Mouse (Mus musculus) heart, embryonic 10.5 days (tissue): Measurements from ENCODE around the gene Adk. TPM values are rescaled to one million over a fixed set of nuclear protein-coding genes. Genes with fewer than 3 reads are reported as not detected.

Source experiments
- DNase-seq: peaks from one replicate; pipeline ENCODE4 v3.0.0-alpha.2; 2017; ENCODE audit warnings: low spot score
- H3K27ac ChIP-seq: fragments of 300-500 bp; sonication (generic); 2 replicates; pipeline ENCODE4 v1.5.1; 2016; ENCODE audit warnings: mild to moderate bottlenecking
- H3K27me3 ChIP-seq: fragments of 300-500 bp; sonication (generic); 2 replicates; pipeline ENCODE4 v1.6.1; 2016; ENCODE audit warnings: mild to moderate bottlenecking; ENCODE audit not compliant: poor library complexity, insufficient read depth, severe bottlenecking
- H3K36me3 ChIP-seq: fragments of 300-500 bp; sonication (generic); 2 replicates; pipeline ENCODE4 v1.6.1; 2016; ENCODE audit warnings: mild to moderate bottlenecking, moderate library complexity
- H3K4me1 ChIP-seq: fragments of 300-500 bp; sonication (generic); 2 replicates; pipeline ENCODE4 v1.6.1; 2016; ENCODE audit warnings: mild to moderate bottlenecking
- H3K4me3 ChIP-seq: fragments of 300-500 bp; sonication (generic); 2 replicates; pipeline ENCODE4 v1.5.1; 2016; ENCODE audit warnings: mild to moderate bottlenecking, moderate library complexity
- H3K9me3 ChIP-seq: fragments of 300-500 bp; sonication (generic); 2 replicates; pipeline ENCODE4 v1.6.1; 2016; ENCODE audit warnings: mild to moderate bottlenecking, moderate library complexity
- WGBS: fragments of 180-500 bp; shearing (Covaris S2); methylation state at CpG from one replicate; pipeline ENCODE4 v1.1.7; 2016; 5-methylcytosine and 5-hydroxymethylcytosine counted together
- polyA plus RNA-seq: library from polyadenylated mRNA; unstranded; fragments of >200 nt; fragmentation: Nextera tagmentation; extraction: Ambion mirVana; gene quantifications from 2 replicates; pipeline ENCODE4 v1.2.1, GENCODE M21; 2016

Adk gene
- polyA plus RNA-seq, 1 experiment from 2014 or later, result 275 TPM

DNA sequence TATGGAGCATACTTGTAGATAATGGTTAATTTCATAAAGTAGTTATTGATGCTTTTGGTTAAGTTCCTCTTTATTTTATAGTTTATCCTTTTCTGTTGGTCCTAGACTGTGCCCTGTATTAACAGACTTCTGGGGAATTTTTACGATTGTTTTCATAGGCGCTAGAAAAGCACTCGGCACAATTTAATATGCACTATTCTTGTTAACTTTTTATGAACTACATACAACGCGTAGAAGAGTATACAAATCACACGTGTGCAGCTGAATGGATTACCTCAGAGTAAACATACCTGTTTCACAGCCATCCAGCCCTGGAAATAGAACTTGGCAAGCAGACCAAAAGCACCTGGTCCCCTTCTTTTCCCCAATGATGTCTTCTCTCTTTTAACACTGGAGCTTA lies 99.7 kb downstream of the Adk start:
- Histone ChIP-seq H3K9me3 (no peaks in the 10 kb centered on the region), H3K36me3 (no peaks in the 10 kb centered on the region), H3K27ac (no peak overlapping the region), H3K27me3 (no peaks in the 10 kb centered on the region), H3K4me3 (no peak overlapping the region), H3K4me1 (peaks cover 3% of the 10 kb centered on the region; the same call in 1 of the 2 replicates)
- WGBS, result 95% methylated on average over 6 of the region's 6 CpGs
- no peak for DNase-seq

DNA sequence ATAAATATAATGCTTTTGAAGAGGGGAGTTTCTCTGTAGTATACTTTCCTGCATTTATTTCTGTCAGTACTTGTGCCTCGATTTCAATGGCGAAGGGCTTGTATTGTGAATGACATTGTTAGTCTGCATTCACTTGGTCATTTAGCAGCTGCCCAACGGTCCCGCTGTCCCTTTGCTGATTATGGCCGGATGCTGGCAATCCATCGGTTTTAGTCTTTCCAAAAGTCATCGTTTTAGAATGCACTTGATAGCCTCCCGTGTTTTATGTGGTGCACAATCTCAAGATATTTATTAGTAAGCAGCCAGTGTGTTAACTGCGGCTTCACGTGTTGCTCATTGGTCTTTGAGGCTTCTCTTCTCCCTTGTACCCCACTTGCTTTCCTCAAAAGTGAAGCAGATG lies 113.3 kb downstream of the Adk start:
- 87% methylated on average over 10 of the region's 10 CpGs for WGBS
- no peaks in the 10 kb centered on the region for H3K36me3 ChIP-seq
- no peak overlapping the region for H3K4me3 ChIP-seq
- no peaks in the 10 kb centered on the region for H3K4me1 ChIP-seq
- H3K27ac ChIP-seq, result no peak overlapping the region
- no peaks in the 10 kb centered on the region for H3K9me3 ChIP-seq
- no peak for DNase-seq
- no peaks in the 10 kb centered on the region for H3K27me3 ChIP-seq

DNA sequence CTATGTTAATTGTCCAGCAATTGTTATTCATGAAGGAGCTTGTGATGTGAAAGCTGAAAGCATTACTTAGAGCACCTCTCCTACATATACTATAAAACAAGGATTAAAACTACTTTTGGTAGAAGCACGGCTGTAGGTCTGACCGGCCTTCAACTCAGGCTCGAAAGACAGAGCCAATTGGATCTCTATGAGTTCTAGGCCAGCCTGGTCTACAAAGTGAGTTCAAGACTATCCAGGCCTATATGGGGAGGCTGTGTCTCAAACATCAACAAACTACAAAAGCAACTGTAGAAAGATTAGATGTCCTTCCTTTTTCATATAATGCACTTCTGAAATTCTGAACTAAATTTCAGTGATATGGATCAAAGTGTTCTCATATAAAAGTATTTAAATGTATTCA lies 113.7 kb downstream of the Adk start:
- Histone ChIP-seq H3K4me3 (no peak overlapping the region), H3K36me3 (no peaks in the 10 kb centered on the region), H3K27me3 (no peaks in the 10 kb centered on the region), H3K27ac (no peak overlapping the region), H3K4me1 (no peaks in the 10 kb centered on the region), H3K9me3 (no peaks in the 10 kb centered on the region)
- no peak for DNase-seq
- WGBS, result 95% methylated on average over 3 of the region's 3 CpGs

DNA sequence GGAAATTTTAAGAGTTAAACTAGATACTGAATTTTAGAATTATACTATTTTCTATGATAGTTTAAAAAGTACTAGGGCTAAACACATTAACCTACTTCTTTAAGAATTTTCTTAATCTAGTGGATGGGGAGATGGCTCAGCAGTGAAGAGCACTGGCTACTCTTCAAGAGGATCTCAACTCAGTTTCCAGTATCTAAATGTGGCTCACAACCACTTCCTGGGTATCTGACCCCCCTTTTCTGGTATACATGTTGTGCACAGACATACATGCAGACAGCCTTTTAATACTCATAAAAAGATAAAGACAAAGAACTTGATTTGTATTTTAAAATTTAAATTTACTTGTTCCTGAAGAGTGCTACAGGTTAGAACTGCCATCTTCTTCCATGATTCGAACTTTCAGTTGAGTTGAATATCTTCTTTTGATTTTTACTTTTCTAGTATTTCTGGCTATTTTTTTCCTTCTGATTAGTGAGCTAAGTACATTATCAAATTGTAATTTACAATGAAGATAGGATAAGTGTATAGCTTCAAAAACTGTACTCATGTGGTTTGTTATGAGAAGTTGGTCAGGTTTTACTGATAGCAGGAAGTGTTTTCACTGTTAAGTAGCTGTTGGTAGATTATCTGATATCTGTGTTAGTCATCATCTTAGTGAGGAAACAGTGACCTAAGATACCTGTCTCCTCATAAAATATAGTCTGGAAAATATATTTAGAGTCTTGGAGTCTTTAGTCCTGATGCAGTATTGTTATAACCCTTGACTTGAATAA lies 121.8 kb downstream of the Adk start:
- DNase-seq, result no peak
- H3K27me3 ChIP-seq, result no peaks in the 10 kb centered on the region
- H3K27ac ChIP-seq, result no peak overlapping the region
- peaks cover 9% of the 10 kb centered on the region; the same call in 1 of the 2 replicates for H3K4me1 ChIP-seq
- 89% methylated on average over 1 of the region's 1 CpGs for WGBS
- H3K36me3 ChIP-seq, result no peaks in the 10 kb centered on the region; the same call in 1 of the 2 replicates
- H3K4me3 ChIP-seq, result no peak overlapping the region
- H3K9me3 ChIP-seq, result no peaks in the 10 kb centered on the region

DNA sequence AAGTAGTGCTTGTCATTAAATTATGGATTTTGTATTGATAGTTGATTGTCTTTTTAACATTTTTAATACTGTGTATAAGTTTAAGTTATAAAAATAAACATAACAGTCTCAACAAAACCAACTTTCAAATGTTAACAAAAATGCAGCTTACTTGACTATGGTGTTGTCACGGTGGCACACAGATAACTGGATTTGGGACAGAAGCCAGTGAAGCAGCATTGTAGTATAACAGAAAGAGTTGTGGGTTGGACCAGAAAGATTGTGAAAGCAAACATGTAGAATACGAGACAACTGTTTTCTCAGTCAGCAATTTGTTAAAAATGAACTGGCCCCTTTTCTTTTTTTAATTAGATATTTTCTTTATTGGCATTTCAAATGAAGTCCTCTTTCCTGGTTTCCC lies 122.4 kb downstream of the Adk start:
- Histone ChIP-seq H3K27ac (no peak overlapping the region), H3K27me3 (no peaks in the 10 kb centered on the region), H3K4me1 (peaks cover 9% of the 10 kb centered on the region; the same call in 1 of the 2 replicates), H3K9me3 (no peaks in the 10 kb centered on the region), H3K4me3 (no peak overlapping the region), H3K36me3 (no peaks in the 10 kb centered on the region; the same call in 1 of the 2 replicates)
- no peak for DNase-seq
- 94% methylated on average over 2 of the region's 2 CpGs for WGBS

DNA sequence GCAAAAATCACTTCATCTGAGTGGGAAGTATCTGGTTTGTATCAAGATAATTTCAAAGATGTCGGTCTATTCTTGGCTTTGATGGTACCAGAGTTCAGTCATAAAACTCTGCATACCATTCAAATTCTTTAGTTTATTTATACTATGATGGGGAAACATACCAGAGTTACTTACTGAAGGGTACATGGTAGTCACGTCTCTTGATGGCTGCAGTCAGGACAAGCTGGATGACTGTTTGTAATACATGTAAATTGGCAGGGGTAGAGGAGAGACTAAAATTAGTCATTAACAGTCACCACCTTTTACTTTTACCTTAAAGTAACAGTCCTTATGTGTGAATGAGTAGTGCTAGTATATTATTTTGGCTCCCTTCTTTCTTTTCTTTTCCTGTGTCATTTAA lies 125.4 kb downstream of the Adk start:
- no peaks in the 10 kb centered on the region for H3K27me3 ChIP-seq
- no peak overlapping the region for H3K27ac ChIP-seq
- WGBS, result 35% methylated on average over 2 of the region's 2 CpGs
- no peaks in the 10 kb centered on the region for H3K9me3 ChIP-seq
- DNase-seq, result no peak
- no peaks in the 10 kb centered on the region for H3K36me3 ChIP-seq
- peaks cover 14% of the 10 kb centered on the region for H3K4me1 ChIP-seq
- no peak overlapping the region for H3K4me3 ChIP-seq

DNA sequence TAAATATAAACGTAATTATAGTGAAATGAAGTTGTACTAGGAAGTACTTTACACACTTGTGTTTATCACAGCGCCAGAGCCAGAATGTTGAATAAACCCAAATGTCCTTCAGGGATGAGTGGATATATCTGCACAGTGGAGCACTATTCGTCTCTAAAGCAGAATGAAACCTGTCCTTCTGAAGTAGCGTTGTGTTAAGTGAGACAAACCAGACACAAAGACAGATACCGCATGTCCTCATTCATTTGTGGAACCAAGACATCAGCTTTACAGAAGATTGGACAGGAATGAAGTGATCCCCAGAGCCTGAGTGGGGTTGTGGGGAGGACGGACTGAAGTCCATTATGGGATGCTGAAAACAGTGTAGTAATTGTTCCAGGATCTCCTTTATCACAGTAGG lies 126.0 kb downstream of the Adk start:
- H3K27me3 ChIP-seq, result no peaks in the 10 kb centered on the region
- H3K27ac ChIP-seq, result peak overlapping the region; percentile 29; the same call in 1 of the 2 replicates
- no peaks in the 10 kb centered on the region for H3K9me3 ChIP-seq
- WGBS, result 40% methylated on average over 6 of the region's 6 CpGs
- DNase-seq, result no peak
- H3K36me3 ChIP-seq, result no peaks in the 10 kb centered on the region
- peaks cover 18% of the 10 kb centered on the region for H3K4me1 ChIP-seq
- H3K4me3 ChIP-seq, result no peak overlapping the region

DNA sequence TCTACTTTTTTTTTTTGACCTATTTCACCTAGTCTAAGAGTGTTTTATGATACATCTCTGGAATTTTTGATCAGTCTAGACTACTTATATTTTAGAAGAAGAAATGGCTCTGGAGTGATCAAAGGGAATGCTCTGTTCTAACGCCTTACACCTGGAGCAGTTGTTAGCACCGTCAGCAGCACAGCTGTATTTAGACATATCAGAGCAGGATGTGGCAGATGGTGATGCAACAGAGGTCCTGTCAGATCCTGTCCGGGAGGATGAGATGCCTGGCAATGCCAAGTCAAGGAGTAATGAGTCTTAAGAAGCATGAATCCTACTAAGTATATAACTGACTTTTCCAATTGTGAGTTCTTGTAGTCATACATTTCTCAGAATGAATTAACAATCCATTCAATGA lies 128.7 kb downstream of the Adk start:
- no peak overlapping the region for H3K27ac ChIP-seq

DNA sequence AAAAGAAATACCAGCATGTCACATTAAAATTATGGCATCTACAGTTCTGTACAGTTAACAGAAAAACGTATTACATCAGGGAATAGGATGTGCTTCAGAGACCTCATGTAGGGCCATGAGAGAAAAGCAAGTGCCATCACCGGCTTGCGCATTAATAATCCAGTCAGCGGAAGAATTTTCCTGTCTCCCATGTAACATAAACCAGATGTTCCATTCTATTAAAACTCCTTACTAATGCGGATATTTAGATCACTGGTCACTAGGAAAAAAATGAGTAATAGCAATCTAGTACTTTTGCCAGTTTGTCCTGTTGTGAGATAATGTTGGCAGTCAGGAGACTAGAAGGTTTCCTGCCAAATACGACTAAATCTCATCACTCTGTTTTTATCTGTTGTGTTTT lies 139.6 kb downstream of the Adk start:
- Histone ChIP-seq H3K36me3 (no peaks in the 10 kb centered on the region), H3K27ac (no peak overlapping the region), H3K27me3 (no peaks in the 10 kb centered on the region), H3K4me1 (no peaks in the 10 kb centered on the region), H3K4me3 (no peak overlapping the region), H3K9me3 (no peaks in the 10 kb centered on the region)
- no peak for DNase-seq
- WGBS, result 83% methylated on average over 6 of the region's 6 CpGs

More for the DNA sequence above, 128.7 kb downstream of the Adk start:
- WGBS, result 58% methylated on average over 3 of the region's 3 CpGs
- Histone ChIP-seq H3K36me3 (0 out of 2 replicates have a peak, but pooled peaks cover under 1% of the 10 kb centered on the region), H3K9me3 (no peaks in the 10 kb centered on the region), H3K4me3 (no peak overlapping the region), H3K4me1 (peaks cover 18% of the 10 kb centered on the region), H3K27me3 (no peaks in the 10 kb centered on the region)
- DNase-seq, result no peak

DNA sequence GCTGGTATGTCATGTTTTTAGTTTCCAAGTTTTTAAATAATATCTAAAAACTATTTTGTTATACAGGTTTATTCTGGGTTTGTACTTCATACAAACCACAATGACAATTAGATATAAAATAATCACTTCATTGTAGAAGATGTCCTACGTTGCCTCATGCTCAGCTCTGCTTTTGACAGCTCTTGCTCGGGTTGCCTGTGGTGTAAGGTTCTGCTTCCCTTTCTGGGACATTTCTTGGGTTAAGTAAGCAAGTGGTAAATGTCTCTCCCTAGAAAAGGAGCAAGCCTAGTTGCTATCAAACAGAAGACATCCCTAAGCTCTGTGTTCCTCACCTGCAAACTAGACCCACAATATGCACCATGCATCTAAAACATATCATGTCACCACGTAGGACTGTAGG lies 140.4 kb downstream of the Adk start:
- Histone ChIP-seq H3K27ac (no peak overlapping the region), H3K36me3 (no peaks in the 10 kb centered on the region), H3K4me3 (no peak overlapping the region), H3K9me3 (no peaks in the 10 kb centered on the region), H3K4me1 (no peaks in the 10 kb centered on the region), H3K27me3 (no peaks in the 10 kb centered on the region)
- 92% methylated on average over 3 of the region's 3 CpGs for WGBS
- DNase-seq, result no peak

DNA sequence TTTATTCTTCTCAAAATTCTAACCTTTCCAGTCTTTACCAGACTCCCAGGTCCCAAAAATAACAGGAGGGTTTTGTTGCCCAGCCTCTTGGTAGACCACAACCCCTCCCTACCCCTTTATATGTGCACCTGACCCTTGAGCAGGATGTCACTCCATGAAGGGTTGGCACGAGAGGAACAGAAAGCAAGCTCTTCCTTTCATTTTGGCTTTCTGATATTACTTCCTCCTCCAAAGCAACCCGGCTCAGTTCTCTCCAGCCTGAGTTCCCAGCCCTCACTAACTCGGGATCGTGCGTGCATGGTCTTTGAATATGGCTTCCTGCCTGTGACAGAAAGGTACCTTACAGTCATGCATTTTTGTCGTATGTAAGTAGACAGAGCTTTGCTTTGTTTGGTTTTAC lies 142.0 kb downstream of the Adk start:
- H3K27me3 ChIP-seq, result no peaks in the 10 kb centered on the region
- H3K27ac ChIP-seq, result no peak overlapping the region
- 91% methylated on average over 6 of the region's 6 CpGs for WGBS
- no peak overlapping the region for H3K4me3 ChIP-seq
- H3K9me3 ChIP-seq, result no peaks in the 10 kb centered on the region
- H3K36me3 ChIP-seq, result no peaks in the 10 kb centered on the region
- DNase-seq, result no peak
- no peaks in the 10 kb centered on the region for H3K4me1 ChIP-seq

DNA sequence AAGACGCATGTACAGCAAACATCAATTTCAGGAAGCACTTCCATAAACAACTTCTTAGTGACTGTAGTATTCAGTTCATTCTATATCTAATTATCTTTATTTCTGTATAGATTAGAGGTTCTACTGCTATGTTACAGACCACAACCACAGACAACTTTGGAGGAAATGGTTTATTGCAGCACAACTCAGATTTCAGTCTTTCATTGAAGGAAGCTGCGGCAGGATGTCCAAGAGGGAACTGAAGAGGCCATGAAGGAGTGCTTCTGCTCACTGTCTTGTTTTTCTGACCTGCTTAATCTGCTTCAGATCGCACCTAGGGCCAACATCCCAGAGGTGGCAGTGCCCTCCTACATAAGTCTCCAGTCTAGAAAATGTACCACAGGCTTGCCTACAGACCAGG lies 148.5 kb downstream of the Adk start:
- Histone ChIP-seq H3K4me3 (no peak overlapping the region), H3K36me3 (no peaks in the 10 kb centered on the region), H3K9me3 (no peaks in the 10 kb centered on the region), H3K27ac (no peak overlapping the region), H3K27me3 (no peaks in the 10 kb centered on the region), H3K4me1 (no peaks in the 10 kb centered on the region)
- WGBS, result 85% methylated on average over 3 of the region's 3 CpGs
- no peak for DNase-seq

DNA sequence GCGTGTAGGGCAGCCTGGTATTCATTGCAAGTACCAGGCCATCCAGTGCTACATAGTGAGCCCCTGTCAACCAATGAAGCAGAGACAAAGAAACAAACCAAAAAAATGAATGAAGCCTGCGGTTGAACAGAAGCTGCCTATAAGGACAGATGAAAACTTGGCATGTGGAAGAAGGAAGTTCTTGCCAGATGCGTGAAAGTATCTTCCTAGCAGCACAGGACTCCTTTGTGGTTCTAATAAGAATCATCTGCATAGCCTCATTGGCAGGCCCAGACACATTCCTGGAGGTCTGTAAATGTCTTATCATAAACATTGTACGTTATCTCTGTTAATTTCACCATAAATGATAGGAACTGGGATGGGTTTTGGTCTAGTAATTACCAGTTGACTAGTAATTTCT lies 154.1 kb downstream of the Adk start:
- H3K27me3 ChIP-seq, result no peaks in the 10 kb centered on the region
- no peaks in the 10 kb centered on the region for H3K4me1 ChIP-seq
- no peaks in the 10 kb centered on the region for H3K9me3 ChIP-seq
- H3K4me3 ChIP-seq, result no peak overlapping the region
- no peak overlapping the region for H3K27ac ChIP-seq
- H3K36me3 ChIP-seq, result peaks cover 2% of the 10 kb centered on the region; the same call in 1 of the 2 replicates
- DNase-seq, result no peak
- 87% methylated on average over 4 of the region's 4 CpGs for WGBS
